Mouse (Mus musculus): Measurements from ENCODE around the gene Gramd4. TPM values are rescaled to one million over a fixed set of nuclear protein-coding genes. Genes with fewer than 3 reads are reported as not detected.

Gene Gramd4
- polyA plus RNA-seq, 1 experiment: 36.2 TPM

GRCm38 (mm10) chr15:86109245-86109644 is 51.8 kb downstream of the Gramd4 start:
- Histone ChIP-seq H3K4me3 (ENCODE audit: insufficient read depth, poor library complexity, severe bottlenecking) (no peak overlapping the region), H3K27me3 (ENCODE audit: control insufficient read depth, insufficient read depth, insufficient read length) (no peaks in the 10 kb centered on the region), H3K36me3 (ENCODE audit: control insufficient read depth, insufficient read depth) (peaks cover 40% of the 10 kb centered on the region), H3ac (ENCODE audit: control insufficient read depth, insufficient read length, low read depth) (no peak overlapping the region), H3K79me2 (ENCODE audit: control insufficient read depth, insufficient read depth) (peaks cover 86% of the 10 kb centered on the region), H3K79me3 (ENCODE audit: low read depth) (peaks cover 32% of the 10 kb centered on the region)
- TF ChIP-seq CTCF (IDR thresholded peaks at IDR 0.05; ENCODE audit: control insufficient read depth, insufficient read depth, insufficient read length) (no peak), MYOG (IDR thresholded peaks at IDR 0.05; ENCODE audit: control insufficient read depth, extremely low read depth, insufficient read length) (no peak), FOSL1 (IDR thresholded peaks at IDR 0.05; ENCODE audit: insufficient read depth, low read length, poor library complexity, severe bottlenecking) (no peak), MAX (IDR thresholded peaks at IDR 0.05) (no peak), CEBPB (IDR thresholded peaks at IDR 0.05; ENCODE audit: low read depth) (no peak), MYOD1 (IDR thresholded peaks at IDR 0.05; ENCODE audit: control insufficient read depth, insufficient read length, low read depth) (no peak), USF1 (IDR thresholded peaks at IDR 0.05; ENCODE audit: low read depth) (no peak)

GRCm38 (mm10) chr15:86109650-86110211 is 52.2 kb downstream of the Gramd4 start:
- TF ChIP-seq FOSL1 (IDR thresholded peaks at IDR 0.05; ENCODE audit: insufficient read depth, low read length, poor library complexity, severe bottlenecking): no peak
- TF ChIP-seq MAX (IDR thresholded peaks at IDR 0.05): no peak
- TF ChIP-seq MYOD1 (IDR thresholded peaks at IDR 0.05; ENCODE audit: control insufficient read depth, insufficient read length, low read depth): no peak
- TF ChIP-seq USF1 (IDR thresholded peaks at IDR 0.05; ENCODE audit: low read depth): no peak
- TF ChIP-seq CTCF (IDR thresholded peaks at IDR 0.05; ENCODE audit: control insufficient read depth, insufficient read depth, insufficient read length): no peak
- no peak for TF ChIP-seq CEBPB (IDR thresholded peaks at IDR 0.05; ENCODE audit: low read depth)
- TF ChIP-seq MYOG (IDR thresholded peaks at IDR 0.05; ENCODE audit: control insufficient read depth, extremely low read depth, insufficient read length): no peak
- H3K27me3 ChIP-seq (ENCODE audit: control insufficient read depth, insufficient read depth, insufficient read length): no peaks in the 10 kb centered on the region
- peaks cover 36% of the 10 kb centered on the region for H3K36me3 ChIP-seq (ENCODE audit: control insufficient read depth, insufficient read depth)
- no peak overlapping the region for H3ac ChIP-seq (ENCODE audit: control insufficient read depth, insufficient read length, low read depth)
- peaks cover 29% of the 10 kb centered on the region for H3K79me3 ChIP-seq (ENCODE audit: low read depth)
- H3K79me2 ChIP-seq (ENCODE audit: control insufficient read depth, insufficient read depth): peaks cover 86% of the 10 kb centered on the region
- H3K4me3 ChIP-seq (ENCODE audit: insufficient read depth, poor library complexity, severe bottlenecking): no peak overlapping the region

GRCm38 (mm10) chr15:86110361-86111103 is 53.0 kb downstream of the Gramd4 start:
- Histone ChIP-seq H3K27me3 (ENCODE audit: control insufficient read depth, insufficient read depth, insufficient read length) (no peaks in the 10 kb centered on the region), H3K79me2 (ENCODE audit: control insufficient read depth, insufficient read depth) (peaks cover 87% of the 10 kb centered on the region), H3K4me3 (ENCODE audit: insufficient read depth, poor library complexity, severe bottlenecking) (no peak overlapping the region), H3ac (ENCODE audit: control insufficient read depth, insufficient read length, low read depth) (no peak overlapping the region), H3K79me3 (ENCODE audit: low read depth) (peaks cover 23% of the 10 kb centered on the region), H3K36me3 (ENCODE audit: control insufficient read depth, insufficient read depth) (peaks cover 28% of the 10 kb centered on the region)
- TF ChIP-seq FOSL1 (IDR thresholded peaks at IDR 0.05; ENCODE audit: insufficient read depth, low read length, poor library complexity, severe bottlenecking) (no peak), USF1 (IDR thresholded peaks at IDR 0.05; ENCODE audit: low read depth) (no peak), MAX (IDR thresholded peaks at IDR 0.05) (no peak)

- no peak overlapping the region for H3K4me3 ChIP-seq (ENCODE audit: insufficient read depth, poor library complexity, severe bottlenecking)
- peaks cover 80% of the 10 kb centered on the region for H3K79me2 ChIP-seq (ENCODE audit: control insufficient read depth, insufficient read depth)
- peaks cover 14% of the 10 kb centered on the region for H3K79me3 ChIP-seq (ENCODE audit: low read depth)
- peaks cover 22% of the 10 kb centered on the region for H3K36me3 ChIP-seq (ENCODE audit: control insufficient read depth, insufficient read depth)
- H3K27me3 ChIP-seq (ENCODE audit: control insufficient read depth, insufficient read depth, insufficient read length): no peaks in the 10 kb centered on the region
- H3ac ChIP-seq (ENCODE audit: control insufficient read depth, insufficient read length, low read depth): no peak overlapping the region
- no peak for TF ChIP-seq FOSL1 (IDR thresholded peaks at IDR 0.05; ENCODE audit: insufficient read depth, low read length, poor library complexity, severe bottlenecking)
- no peak for TF ChIP-seq MAX (IDR thresholded peaks at IDR 0.05)
- no peak for TF ChIP-seq CTCF (IDR thresholded peaks at IDR 0.05; ENCODE audit: control insufficient read depth, insufficient read depth, insufficient read length)
- TF ChIP-seq MYOG (IDR thresholded peaks at IDR 0.05; ENCODE audit: control insufficient read depth, extremely low read depth, insufficient read length): no peak
- no peak for TF ChIP-seq MYOD1 (IDR thresholded peaks at IDR 0.05; ENCODE audit: control insufficient read depth, insufficient read length, low read depth)
- no peak for TF ChIP-seq USF1 (IDR thresholded peaks at IDR 0.05; ENCODE audit: low read depth)
- TF ChIP-seq CEBPB (IDR thresholded peaks at IDR 0.05; ENCODE audit: low read depth): no peak
Measured at GRCm38 (mm10) chr15:86112707-86113341, 55.3 kb downstream of the Gramd4 start.

GRCm38 (mm10) chr15:86113342-86113710 is 55.8 kb downstream of the Gramd4 start:
- Histone ChIP-seq H3K79me2 (ENCODE audit: control insufficient read depth, insufficient read depth) (peaks cover 75% of the 10 kb centered on the region), H3ac (ENCODE audit: control insufficient read depth, insufficient read length, low read depth) (no peak overlapping the region), H3K27me3 (ENCODE audit: control insufficient read depth, insufficient read depth, insufficient read length) (no peaks in the 10 kb centered on the region), H3K79me3 (ENCODE audit: low read depth) (peaks cover 11% of the 10 kb centered on the region), H3K4me3 (ENCODE audit: insufficient read depth, poor library complexity, severe bottlenecking) (no peak overlapping the region), H3K36me3 (ENCODE audit: control insufficient read depth, insufficient read depth) (peaks cover 22% of the 10 kb centered on the region)
- TF ChIP-seq USF1 (IDR thresholded peaks at IDR 0.05; ENCODE audit: low read depth): no peak
- TF ChIP-seq MAX (IDR thresholded peaks at IDR 0.05): no peak
- no peak for TF ChIP-seq MYOD1 (IDR thresholded peaks at IDR 0.05; ENCODE audit: control insufficient read depth, insufficient read length, low read depth)
- TF ChIP-seq MYOG (IDR thresholded peaks at IDR 0.05; ENCODE audit: control insufficient read depth, extremely low read depth, insufficient read length): no peak
- no peak for TF ChIP-seq FOSL1 (IDR thresholded peaks at IDR 0.05; ENCODE audit: insufficient read depth, low read length, poor library complexity, severe bottlenecking)
- no peak for TF ChIP-seq CEBPB (IDR thresholded peaks at IDR 0.05; ENCODE audit: low read depth)
- no peak for TF ChIP-seq CTCF (IDR thresholded peaks at IDR 0.05; ENCODE audit: control insufficient read depth, insufficient read depth, insufficient read length)
